Mouse (Mus musculus) heart, postnatal 14 days (tissue): ENCODE measurements around the gene Mvk. TPM values are rescaled to one million over a fixed set of nuclear protein-coding genes. Genes with fewer than 3 reads are reported as not detected.

ENCODE experiments used
- DNase-seq, 2 experiments: peaks; one replicate each; pipeline ENCODE4 v3.0.0; 2021 to 2022
- intact Hi-C: fragments of 180-260 bp; cut with DNase I; formaldehyde crosslinking; loops from one replicate; pipeline ENCODE4 v1.15.1; 2025
- long read RNA-seq, 2 experiments: library from polyadenylated mRNA; stranded (forward); transcript quantifications; one replicate each; pipeline ENCODE4 v2.0.0; 2021
- total RNA-seq, 2 experiments: library from RNA; stranded (reverse); gene quantifications; 2 replicates each; pipeline ENCODE4 v1.2.3; 2021

The Mvk gene
- total RNA-seq: 10 to 100 TPM in 1 of 2 experiments, 1 to 10 TPM in 1; 9.9 to 11.7 TPM
- long read RNA-seq, experiment 1, transcript Mvk-201 (11 exons, 1,660 nt): major isoform, 6 of 16 reads
- long read RNA-seq, experiment 1, partial matches to known transcripts: 7 of 16 reads
- long read RNA-seq, experiment 1, other reads (novel, unspliced or antisense): 3 of 16 reads
- long read RNA-seq, experiment 2, partial matches to known transcripts: 6 of 13 reads
- long read RNA-seq, experiment 2, other reads (novel, unspliced or antisense): 3 of 13 reads

GRCm38 (mm10) chr5:114443566-114444367, at the start of gene Mvk, which contains the start of gene Mmab:
Mvk (plus strand) TSS chr5:114444269.
Mmab (minus strand) TSS chr5:114444060.
- peak; percentile 97 to 98 for DNase-seq
- intact Hi-C loops: no loop called here

- intact Hi-C loops: no loop called here
- no peak for DNase-seq
Observed at GRCm38 (mm10) chr5:114406592-114406991, 37.5 kb upstream of the Mvk start.

- intact Hi-C loops: no loop called here
- DNase-seq: no peak
Observed at GRCm38 (mm10) chr5:114407269-114407668, 36.8 kb upstream of the Mvk start.

GRCm38 (mm10) chr5:114407810-114408209, 36.3 kb upstream of the Mvk start:
- DNase-seq: no peak
- intact Hi-C loops: no loop called here

- intact Hi-C loops: no loop called here
- no peak for DNase-seq
Observed at GRCm38 (mm10) chr5:114408846-114409245, 35.2 kb upstream of the Mvk start.

GRCm38 (mm10) chr5:114410429-114410828, 33.6 kb upstream of the Mvk start:
- DNase-seq: no peak
- intact Hi-C loops: no loop called here

GRCm38 (mm10) chr5:114412361-114412998, 31.6 kb upstream of the Mvk start:
- intact Hi-C loops: no loop called here
- no peak for DNase-seq

- DNase-seq: peak in 1 of 2 experiments; percentile 16
- intact Hi-C loops: no loop called here
Observed at GRCm38 (mm10) chr5:114413067-114413735, 30.9 kb upstream of the Mvk start.

GRCm38 (mm10) chr5:114415606-114416005, 28.5 kb upstream of the Mvk start:
- DNase-seq: no peak
- intact Hi-C loops: no loop called here

GRCm38 (mm10) chr5:114416855-114417254, 27.2 kb upstream of the Mvk start:
- DNase-seq: no peak
- intact Hi-C loops: no loop called here

- intact Hi-C loops: no loop called here
- peak in 1 of 2 experiments; percentile 28 for DNase-seq
Observed at GRCm38 (mm10) chr5:114418541-114418940, 25.5 kb upstream of the Mvk start.

- intact Hi-C loops: no loop called here
- DNase-seq: no peak
Observed at GRCm38 (mm10) chr5:114421561-114422298, 22.3 kb upstream of the Mvk start.

- no peak for DNase-seq
- intact Hi-C loops: no loop called here
Observed at GRCm38 (mm10) chr5:114422591-114422990, 21.5 kb upstream of the Mvk start.

- DNase-seq: no peak
- intact Hi-C loops: no loop called here
Observed at GRCm38 (mm10) chr5:114423961-114424360, 20.1 kb upstream of the Mvk start.

GRCm38 (mm10) chr5:114426732-114427131, 17.3 kb upstream of the Mvk start:
- DNase-seq: no peak
- intact Hi-C loops: no loop called here

- no peak for DNase-seq
- intact Hi-C loops: no loop called here
Observed at GRCm38 (mm10) chr5:114428621-114429020, 15.4 kb upstream of the Mvk start.

GRCm38 (mm10) chr5:114429781-114430180, 14.3 kb upstream of the Mvk start:
- intact Hi-C loops: no loop called here

GRCm38 (mm10) chr5:114434359-114434758, 9.7 kb upstream of the Mvk start:
- intact Hi-C loops: no loop called here
- peak in 1 of 2 experiments; percentile 14 for DNase-seq

More at GRCm38 (mm10) chr5:114429781-114430180, 14.3 kb upstream of the Mvk start:
- no peak for DNase-seq

- intact Hi-C loops: no loop called here
Observed at GRCm38 (mm10) chr5:114435588-114435987, 8.5 kb upstream of the Mvk start.

GRCm38 (mm10) chr5:114444368-114444692, 261 bp downstream of the Mvk start:
- no peak for DNase-seq
- intact Hi-C loops: no loop called here

More at GRCm38 (mm10) chr5:114435588-114435987, 8.5 kb upstream of the Mvk start:
- DNase-seq: no peak
